Mouse (Mus musculus) 416B (cell line): ENCODE measurements around the gene Atpaf1.

Experiments
- DNase-seq: peaks from one replicate; pipeline ENCODE4 v3.0.0; 2011; ENCODE audit warnings: low read depth

The Atpaf1 gene

DNA sequence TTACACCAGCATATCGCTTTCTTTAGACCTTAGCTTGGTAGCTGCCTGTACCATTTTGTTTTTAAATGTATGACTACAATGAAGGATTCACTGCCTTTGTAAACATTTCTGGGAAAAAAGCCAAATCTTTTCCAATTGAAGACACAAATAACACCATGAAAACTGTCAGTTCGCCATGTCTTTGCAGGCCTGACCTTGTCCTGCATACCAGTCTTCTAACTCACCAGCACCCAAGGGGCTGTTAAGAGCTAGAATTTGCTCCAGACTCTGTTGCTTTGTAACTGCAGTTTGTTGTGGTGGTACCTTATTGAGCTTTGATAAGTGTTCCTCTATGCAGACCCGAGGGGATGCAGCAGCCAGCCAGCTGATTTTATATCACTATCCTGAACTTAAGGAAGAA lies 15.4 kb downstream of the Atpaf1 start:
- DNase-seq = no peak

DNA sequence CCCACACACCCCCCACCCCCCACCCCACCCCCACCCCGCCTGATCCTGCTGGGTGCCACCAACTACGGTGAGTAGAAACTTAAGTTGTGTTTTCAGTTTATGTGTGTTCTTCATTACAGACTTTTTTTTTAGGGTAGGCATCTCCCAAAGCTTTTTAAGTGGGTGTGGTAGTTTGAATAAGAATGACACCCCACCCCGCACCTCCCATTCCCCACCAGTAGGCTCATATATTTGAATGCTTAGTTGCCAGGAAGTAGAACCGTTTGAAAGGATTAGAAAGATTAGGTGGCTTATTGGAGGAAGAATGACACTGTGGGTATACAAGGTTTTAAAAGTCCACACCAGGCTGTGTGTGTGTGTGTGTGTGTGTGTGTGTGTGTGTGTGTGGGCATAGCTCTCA lies 27.7 kb downstream of the Atpaf1 start:
- no peak for DNase-seq

DNA sequence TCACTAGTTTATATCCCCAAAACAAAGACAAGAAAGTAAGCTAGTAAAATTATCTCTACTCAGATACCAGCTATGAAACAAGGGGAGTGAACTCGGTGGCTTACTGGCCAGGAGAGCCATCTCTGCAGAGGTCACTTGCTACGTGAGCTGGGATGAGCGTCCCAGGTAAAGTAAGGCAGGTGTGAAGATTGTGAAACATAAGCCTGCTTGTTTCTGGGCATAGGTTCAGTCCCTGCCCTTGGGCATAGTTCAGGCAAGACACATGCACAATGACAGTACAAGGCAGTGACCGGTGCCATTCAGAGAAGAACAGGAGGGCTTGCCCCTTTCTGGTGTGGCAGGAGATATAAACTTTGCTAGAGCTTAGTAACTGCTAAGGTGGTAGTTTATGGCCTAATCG lies 31.0 kb downstream of the Atpaf1 start:
- DNase-seq = no peak

DNA sequence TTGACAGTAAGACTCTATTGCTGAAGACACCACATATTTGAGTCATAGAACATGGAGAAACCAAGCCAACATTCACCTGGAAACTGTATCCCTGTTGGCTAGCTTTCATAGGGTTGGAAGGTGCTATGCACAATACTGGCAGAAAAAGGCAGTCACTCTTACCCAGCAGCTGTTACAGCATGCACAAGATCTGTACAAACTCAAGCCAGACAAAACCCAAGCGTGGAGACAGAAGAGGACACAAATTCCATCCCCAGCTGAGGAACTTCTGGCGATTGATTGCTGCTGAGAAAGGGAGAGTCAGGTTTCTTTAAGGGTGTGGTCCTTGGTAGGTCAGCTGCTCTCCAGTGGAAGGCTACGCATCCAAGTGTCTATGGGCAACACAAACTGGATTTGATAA lies 35.6 kb downstream of the Atpaf1 start:
- DNase-seq = no peak

DNA sequence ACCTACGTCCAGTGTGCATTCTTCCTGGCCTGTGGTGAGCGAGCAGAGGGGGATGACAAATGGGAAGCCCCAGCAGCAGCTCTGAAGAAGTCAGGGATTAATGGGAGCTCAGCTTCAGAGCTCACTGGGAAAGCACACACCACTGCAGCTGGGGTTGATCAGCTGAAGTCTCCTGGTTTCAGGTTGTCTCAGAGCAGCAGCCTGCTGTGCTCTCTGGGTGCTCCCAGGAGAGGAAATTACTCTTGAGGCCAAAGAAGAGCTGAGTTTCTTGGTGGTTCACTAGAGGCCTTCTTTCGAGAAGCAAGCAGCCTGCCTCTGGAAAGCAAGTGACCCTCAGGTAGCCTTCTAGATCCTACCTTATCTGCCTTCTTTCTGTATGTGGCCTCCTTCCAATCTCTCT lies 36.3 kb downstream of the Atpaf1 start:
- DNase-seq = no peak

DNA sequence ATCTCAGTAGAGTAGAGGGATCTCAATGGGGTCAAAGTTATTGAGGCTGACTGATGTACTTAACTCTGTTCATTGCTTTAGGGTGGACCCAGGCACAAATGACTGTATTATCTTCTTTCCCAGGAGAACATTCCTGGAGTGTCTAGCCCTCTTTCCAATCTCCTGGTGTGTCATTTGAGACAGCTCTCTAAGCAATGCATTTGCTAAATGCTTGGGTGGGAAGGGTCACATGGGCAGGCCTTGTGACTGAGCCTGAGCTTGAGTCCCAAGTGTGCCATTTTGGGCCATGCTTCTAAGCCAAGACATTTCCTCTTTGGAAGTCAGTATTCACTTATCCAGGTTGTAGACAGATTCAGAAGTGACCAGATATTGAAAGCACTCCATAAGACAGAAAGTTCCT lies 36.8 kb downstream of the Atpaf1 start:
- no peak for DNase-seq

DNA sequence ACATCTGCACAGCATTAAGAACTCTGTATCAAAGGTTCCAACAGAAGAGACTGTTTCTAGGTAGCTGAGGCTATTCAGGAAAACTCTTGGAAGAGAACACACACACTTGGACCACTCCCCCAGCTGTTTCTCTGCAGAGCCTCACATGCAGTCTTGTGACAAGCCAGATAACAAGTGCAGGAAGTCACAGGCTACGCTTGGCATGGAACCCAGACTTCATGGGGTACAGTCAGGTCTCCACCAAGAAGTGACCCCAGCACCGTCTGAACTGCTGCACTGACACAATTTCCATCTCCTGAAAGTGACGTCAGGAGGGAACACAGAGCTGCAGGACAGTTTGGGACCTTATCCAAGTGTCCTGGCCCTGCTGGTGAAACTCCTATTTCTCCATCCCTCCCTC lies 37.3 kb downstream of the Atpaf1 start:
- DNase-seq = no peak

DNA sequence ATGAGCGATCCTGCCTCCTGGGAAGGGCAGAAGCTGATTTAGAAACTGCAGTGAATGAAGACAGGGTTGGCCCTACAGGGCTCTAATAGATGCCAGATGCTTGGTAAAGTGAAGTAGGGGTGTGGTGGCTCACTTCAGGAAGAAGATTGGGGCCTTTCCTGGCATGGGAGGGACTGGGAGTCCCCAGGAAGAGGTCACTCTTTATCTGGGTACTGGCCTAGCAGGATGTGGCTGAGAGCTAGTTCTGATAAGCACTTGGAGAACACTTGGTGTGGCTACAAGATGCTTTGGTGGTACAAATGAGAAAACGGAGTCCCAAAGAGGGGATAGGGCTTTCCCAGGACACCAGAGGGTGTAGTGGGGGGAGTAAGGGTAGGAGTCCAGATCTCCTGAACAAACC lies 39.6 kb downstream of the Atpaf1 start:
- peak; percentile 95 for DNase-seq

DNA sequence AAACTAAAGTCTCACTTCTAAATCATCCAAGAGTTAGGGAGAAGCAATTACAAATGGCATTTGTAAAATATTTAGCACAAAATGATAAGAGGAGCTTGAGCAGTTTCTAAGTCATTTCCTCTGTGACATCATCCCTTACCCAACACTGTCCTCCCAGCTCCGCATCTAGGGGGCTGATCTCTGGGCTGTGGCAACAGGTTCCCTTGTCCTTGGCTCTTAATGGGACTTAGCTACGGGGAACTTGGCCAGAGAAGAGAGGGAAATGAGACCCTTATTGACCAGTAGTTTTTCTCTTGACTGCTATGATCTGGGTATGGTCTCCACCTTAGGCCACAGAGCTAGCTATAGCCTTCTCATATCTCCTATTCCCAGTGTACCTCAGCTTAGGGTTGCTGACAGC lies 40.7 kb downstream of the Atpaf1 start:
- peak; percentile 89 for DNase-seq

DNA sequence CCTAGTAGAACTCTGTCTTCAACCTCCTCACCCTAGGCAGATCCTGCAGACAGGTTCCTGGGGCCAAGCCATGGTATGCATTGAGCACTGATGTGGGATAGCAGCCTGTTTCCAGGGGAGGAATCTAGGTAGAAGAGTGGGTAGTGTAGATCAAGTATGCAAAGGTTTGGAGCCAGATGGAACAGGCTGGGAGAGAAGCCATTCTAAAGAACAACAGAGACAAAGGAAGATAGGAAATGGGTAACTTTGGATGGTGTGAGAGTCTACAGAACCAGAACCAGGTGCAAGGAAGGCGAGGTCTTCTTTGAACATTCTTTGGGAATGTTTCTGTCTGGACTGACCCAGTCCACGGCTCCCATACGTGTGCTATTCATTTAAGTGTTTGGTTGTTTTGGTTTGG lies 42.5 kb downstream of the Atpaf1 start:
- DNase-seq = no peak

DNA sequence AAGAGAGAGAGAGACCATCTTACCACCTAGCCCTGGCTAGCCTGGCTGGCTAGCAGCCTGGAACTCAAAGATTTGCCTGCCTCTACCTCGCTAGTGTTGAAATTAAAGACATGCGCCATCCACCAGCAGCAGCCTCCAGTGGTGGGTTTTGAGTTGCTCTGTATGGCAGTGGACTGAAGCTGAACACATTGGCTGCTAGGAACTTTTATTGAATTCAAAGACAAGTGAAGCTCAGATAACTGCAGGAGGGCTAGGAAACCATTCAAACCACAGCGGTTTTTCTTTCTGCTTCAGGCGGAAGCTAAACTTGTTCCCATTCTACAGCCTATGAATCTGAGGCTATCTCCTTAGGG lies 42.9 kb downstream of the Atpaf1 start:
- DNase-seq = peak; percentile 83

DNA sequence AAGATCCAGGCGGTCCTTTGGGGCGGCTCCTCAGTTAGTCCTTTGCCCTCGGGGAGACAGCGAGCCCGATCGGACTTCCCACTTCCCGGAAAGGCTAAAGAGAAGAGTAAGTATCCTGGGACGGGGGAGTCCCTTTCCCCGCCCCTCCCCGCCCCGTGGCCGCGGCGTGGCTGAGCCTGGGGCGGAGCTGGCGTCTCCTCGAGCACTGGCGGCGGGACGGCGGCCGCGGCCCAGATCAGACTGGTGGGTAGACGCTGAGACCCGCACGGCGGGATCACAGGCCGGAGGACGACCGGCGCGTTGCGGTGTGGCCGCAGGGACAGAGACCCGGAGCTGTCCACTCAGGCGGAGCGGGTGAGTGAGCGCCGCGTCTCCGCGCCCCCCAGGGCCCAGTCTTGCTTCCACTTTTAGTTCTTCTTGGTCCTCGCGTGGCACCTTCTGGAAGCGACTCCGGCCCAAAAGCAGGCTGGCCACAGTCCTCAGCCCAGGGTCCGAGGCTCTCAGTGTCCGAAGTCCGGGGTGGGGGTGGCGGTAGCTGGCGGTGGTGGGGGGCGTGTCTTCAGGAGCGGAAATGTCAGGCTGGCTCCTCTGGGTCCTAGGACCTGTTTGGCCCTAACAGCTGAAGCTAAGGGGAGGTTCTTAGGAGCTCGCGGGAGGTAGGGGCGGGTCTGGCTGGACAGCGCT lies 43.4 kb downstream of the Atpaf1 start, which contains the start of gene Mob3c:
Mob3c (plus strand) TSS at position 205 of the 684 bp plus-strand sequence.
- peak; percentile 93 for DNase-seq

DNA sequence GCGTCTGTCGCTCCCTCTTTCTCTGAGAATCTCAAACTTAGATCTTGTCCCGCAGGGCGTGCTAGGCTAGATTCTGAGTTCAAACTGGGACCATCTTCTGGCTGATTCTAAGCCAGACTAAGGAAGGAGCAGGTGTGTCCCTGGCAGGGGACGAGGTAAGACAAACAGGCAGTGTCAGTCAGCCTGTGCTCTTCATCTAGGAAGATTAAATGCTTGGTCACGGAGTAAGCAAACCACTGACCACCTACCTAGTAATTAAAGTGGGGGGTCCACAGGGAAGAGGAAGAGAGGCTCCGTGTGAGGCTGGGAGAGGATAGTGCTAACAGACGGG lies 43.9 kb downstream of the Atpaf1 start:
- no peak for DNase-seq

DNA sequence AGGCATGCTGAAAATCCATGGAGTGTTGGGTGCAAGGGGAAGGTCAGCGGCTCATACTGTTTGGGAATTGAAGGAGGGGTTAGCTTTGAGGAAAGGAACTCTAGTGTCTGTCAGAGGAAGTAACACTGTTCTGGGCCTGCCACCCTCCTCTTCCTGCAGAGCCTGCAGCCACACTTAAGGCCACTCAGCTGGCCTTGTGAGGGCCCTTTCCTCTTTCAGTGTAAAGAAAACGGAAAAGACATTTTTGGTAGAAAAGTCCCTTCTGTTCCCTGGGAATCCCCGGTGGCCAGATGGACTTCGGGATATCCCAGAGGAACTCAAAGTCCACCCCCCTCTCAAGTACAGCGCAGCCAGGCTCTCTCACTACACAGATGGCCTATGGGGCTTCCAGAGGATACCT lies 45.9 kb downstream of the Atpaf1 start:
- DNase-seq = no peak

DNA sequence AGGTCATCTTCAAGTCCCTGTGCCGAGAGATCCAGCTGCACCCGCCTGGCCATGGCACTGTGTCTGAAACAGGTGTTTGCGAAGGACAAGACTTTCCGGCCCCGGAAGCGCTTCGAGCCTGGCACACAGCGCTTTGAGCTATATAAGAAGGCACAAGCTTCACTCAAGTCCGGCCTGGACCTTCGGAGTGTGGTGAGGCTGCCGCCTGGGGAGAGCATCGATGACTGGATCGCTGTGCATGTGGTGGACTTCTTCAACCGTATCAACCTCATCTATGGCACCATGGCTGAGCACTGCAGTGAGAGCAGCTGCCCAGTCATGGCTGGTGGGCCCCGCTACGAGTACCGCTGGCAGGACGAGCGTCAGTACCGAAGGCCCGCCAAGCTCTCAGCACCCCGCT lies 46.6 kb downstream of the Atpaf1 start:
- no peak for DNase-seq

DNA sequence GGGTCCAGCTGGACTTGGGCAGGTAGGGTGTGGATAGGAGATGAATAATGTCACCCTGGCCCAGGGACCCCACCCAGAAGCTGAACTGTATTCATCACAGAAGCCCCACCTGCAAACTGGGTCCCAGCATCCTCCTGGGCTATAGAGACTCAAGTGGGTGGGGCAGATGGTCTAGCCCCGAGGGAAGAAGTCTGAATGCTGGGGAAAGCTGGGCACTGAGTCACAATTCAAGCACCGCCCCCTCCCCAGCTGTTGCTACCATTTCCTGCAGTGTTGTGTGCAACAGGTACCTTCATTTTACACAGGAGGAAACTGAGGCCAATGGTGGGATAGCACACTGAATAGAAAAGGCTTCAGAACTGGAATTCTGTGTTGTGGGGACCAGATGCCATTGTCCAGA lies 47.4 kb downstream of the Atpaf1 start:
- DNase-seq = no peak

DNA sequence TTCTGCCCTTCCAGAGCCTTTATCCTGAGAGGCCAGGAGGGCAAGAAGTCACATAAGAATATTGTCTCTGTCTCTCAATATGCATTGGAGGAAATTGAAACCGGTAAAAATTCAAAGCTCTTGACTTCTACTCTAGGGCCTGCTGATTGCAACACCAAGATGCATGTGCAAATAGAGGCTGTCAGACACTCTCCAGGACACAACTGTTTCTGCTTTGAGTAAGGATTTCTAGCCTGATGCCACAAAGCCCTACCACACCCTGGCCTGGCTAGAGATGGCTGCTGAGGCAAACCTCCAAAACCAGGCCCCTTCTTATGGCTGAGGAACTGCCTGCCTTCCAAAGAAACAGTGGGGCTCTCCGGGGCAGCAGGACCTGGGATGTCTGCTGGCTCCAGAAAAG lies 51.0 kb downstream of the Atpaf1 start:
- DNase-seq = peak; percentile 33

DNA sequence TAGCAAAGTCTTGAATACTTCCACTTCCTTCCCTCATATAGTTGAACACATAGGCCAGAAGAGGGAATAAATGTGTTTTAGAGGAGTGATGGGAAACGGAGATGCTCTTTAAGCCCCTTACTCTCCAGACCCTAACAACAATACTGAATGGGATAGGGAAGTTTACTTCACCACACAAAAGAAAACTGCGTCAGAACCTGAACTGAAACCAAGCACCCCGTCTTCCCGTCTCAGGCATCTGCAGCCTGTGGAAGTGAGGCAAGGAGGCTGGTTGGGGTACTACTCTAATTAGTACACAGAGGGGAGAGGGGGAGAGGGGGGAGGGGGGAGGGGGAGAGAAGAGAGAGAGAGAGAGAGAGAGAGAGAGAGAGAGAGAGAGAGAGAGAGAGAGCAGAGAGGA lies 53.6 kb downstream of the Atpaf1 start:
- no peak for DNase-seq

DNA sequence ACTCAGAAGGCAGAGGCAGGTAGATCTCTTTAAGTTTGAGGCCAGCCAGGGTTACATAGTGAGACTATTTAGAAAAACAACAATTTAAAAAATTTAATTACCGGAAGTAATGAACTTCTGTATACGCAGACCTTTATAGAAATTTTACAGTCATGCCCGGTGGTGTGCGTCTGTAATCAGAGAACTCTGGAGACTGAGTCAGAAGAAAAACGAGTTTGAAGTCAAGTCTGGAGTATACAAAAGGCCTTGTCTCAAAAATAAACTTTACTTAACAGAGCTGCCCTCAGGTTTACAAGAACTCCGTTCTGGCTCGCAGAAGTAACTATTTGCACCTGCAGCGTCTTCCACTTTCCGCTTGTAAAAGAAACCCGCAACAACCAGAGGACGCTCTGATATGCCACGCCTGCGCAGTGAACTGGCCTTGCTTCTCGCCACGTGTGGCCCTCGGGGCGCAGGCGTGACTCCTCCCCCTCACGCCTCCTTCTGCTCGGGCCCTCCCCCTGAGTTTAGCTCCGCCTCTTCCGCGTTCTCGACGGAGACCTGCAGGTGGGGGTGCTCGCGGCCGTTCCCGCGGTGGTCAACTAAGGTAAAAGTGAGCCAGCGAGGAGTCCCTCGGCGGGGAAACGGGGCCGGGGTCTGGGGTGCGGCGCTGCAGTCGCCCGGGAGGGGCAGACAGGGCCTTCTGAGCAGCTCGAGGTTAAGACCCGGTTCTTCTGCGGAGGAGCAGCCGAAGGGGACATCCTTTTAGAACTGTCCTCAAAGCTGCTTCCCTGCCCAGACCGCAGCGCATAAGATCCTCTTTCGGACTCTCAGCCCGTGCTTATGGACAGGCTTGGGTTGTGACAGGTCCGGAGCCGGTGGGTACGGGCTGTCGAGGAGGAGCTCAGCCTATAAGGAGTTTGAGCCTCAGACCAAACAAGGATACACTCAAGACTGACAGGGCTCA lies 54.4 kb downstream of the Atpaf1 start, which contains the start of gene Mknk1:
Mknk1 (plus strand) TSS at position 503 of the 946 bp plus-strand sequence.
- peak; percentile 96 for DNase-seq

DNA sequence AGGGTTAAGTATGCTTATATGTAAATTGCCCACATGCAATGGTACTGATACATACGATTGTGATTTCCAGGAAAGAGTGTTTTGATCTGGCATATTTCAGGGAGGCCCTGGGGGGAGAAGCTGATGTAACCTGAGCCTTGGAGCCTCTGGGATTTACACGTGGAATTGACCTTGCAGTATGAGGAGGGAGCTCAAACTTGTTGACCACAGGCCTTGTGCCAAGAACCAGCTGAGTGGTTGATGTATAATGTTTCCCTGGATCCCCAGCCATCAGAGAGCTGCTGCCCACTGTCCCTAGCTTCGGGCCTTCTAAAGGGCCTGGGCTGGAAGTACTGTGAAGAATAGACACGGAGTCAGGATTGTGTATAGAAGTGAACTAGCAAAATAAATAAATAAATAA lies 55.3 kb downstream of the Atpaf1 start:
- peak; percentile 15 for DNase-seq

DNA sequence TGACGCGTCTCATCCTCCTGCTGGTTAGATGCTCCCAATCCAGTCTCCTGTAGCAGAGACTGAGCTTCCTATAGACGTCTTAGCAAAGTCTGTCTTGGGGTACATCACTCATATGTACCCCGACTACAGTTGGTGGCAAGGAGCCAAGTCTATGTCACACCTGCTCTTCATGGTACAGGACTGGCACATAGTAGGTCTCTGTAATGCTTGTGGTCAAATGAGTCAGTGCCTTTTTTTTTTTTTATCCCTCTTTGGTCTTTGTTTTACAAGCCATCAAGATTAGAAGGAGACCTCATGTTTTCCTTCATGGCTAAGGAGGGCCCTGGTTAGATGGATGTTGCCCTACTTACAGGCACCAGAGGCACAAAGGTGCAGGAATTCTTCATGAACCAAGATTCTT lies 56.2 kb downstream of the Atpaf1 start:
- DNase-seq = no peak

DNA sequence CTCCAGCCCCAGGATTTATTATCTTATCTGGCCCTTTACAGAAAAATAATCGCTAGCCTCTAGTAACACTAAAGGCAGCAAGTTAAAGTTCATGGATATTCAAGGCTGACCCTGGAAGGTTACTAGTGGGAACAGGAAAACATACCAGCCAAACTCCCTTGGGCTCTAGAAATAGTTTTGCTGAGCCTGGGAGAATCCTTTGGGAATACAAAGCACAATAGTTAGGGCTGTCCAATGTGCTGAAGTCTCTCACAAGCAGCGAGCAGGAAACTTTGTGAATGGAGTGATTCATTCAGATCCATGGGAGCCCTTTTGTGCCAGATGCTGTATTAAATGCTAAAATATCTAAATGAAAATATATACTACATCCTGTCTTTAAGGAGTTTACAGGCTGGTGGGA lies 62.0 kb downstream of the Atpaf1 start:
- no peak for DNase-seq

DNA sequence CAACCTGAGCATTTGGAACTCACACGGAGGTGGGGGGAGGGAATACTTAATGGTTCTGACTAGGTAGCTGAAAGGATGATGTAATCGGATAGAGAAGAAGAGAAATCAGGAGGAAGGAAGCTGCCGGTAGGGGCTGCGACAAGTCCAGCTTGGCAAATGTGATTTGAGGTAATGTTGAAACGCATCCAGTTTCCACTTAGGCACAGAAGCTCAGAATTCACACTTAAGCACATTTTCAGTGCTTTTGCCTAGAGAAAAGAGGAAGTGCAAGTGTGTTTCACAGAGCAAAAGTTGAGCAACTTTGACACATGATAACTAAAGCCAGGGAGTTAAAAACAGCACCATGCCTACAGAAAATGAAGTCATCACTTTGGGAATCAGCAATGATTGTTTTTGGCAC lies 62.8 kb downstream of the Atpaf1 start:
- peak; percentile 98 for DNase-seq

DNA sequence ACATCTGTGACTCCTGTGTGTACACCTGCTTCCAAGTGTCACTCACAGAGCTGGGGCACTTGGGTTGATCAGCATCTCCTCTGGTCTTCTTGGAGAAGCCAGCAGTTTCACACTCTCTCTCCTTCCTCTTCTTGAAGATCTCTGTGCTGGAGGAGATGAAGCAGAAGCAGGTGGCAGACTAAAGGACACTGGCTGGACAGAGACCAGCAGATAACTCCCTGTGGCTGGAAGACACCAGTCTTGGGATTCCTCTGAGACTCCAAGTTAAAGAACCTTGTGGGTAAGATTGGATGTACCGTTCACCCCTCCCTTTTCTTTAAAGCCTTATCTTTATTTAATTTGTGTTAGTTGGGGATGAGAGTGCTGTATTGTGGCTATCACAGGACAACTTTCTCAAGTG lies 63.5 kb downstream of the Atpaf1 start:
- peak; percentile 12 for DNase-seq
